Mouse (Mus musculus) C2C12 (cell line): Measurements from ENCODE around the gene Kif4.

Source experiments
- CEBPB ChIP-seq: IDR thresholded peaks from one replicate; pipeline ENCODE4 v1.6.1; 2011; ENCODE audit warnings: low read depth, mild to moderate bottlenecking, control low read depth, moderate library complexity
- CTCF ChIP-seq: IDR thresholded peaks from one replicate; pipeline ENCODE4 v1.5.1; 2011; ENCODE audit not compliant: control insufficient read depth, insufficient read depth, insufficient read length
- FOSL1 ChIP-seq: IDR thresholded peaks from one replicate; pipeline ENCODE4 v1.8.0; 2011; ENCODE audit warnings: mild to moderate bottlenecking, low read length; ENCODE audit not compliant: poor library complexity, insufficient read depth, severe bottlenecking
- MAX ChIP-seq: IDR thresholded peaks from one replicate; pipeline ENCODE4 v1.6.1; 2011; ENCODE audit warnings: mild to moderate bottlenecking, control low read depth
- MYOD1 ChIP-seq: IDR thresholded peaks from one replicate; pipeline ENCODE4 v1.6.1; 2011; ENCODE audit warnings: low read depth; ENCODE audit not compliant: control insufficient read depth, insufficient read length
- MYOG ChIP-seq: IDR thresholded peaks from one replicate; pipeline ENCODE4 v1.6.1; 2011; ENCODE audit not compliant: control insufficient read depth, insufficient read length; ENCODE audit errors: extremely low read depth
- USF1 ChIP-seq: IDR thresholded peaks from one replicate; pipeline ENCODE4 v1.6.1; 2011; ENCODE audit warnings: low read depth, mild to moderate bottlenecking, control low read depth, moderate library complexity

DNA sequence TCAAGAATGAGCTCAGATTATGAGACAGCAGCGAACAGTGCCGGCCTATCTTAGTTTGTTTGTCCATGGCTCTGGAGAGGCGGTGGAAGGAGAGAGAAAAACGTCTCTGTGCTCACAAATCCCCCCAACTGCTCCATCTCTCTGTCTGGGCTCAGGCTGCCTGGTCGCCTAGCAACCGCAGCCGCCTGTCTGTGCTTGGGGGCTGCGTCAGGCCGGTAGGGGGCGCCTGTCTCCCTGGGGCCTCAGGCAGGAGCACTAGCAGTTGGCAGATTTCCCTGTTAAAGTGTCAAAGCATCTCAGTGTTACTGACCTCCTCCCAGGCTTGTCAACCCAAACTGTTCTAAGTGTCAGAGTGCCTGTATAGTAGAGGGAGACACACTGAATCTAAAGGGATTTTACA, 116.4 kb downstream of the Kif4 start:
- TF ChIP-seq CTCF (no peak), CEBPB (no peak), USF1 (no peak), MYOG (no peak), MYOD1 (no peak), MAX (no peak), FOSL1 (no peak)
